Mouse (Mus musculus) lung, adult 2 months (tissue): ENCODE results near the gene Ddr2.

Experiments used
- CTCF ChIP-seq: fragments of 200-500 bp; IDR thresholded peaks from 2 replicates; pipeline ENCODE4 v1.5.1; 2011; ENCODE audit warnings: mild to moderate bottlenecking, low read length, control low read depth; ENCODE audit not compliant: insufficient read depth
- POLR2A ChIP-seq: fragments of 200-500 bp; IDR thresholded peaks from 2 replicates; pipeline ENCODE4 v1.6.1; 2011; ENCODE audit warnings: low read depth, mild to moderate bottlenecking, control low read depth, low read length, borderline replicate concordance; ENCODE audit errors: extremely low read depth

- TF ChIP-seq CTCF (no peak), POLR2A (no peak)
These were observed 43.4 kb upstream of the Ddr2 start for GRCm38 (mm10) chr1:170153986-170154385.
